Mouse (Mus musculus): Measurements from ENCODE around the gene Tbl2.

The Tbl2 gene

GRCm38 (mm10) chr5:135149053-135149819 is at the start of gene Tbl2:
Gene Tbl2 (plus strand): TSS chr5:135149657.
- DNase-seq (ENCODE audit: extremely low read depth, low read depth), result peak; percentile 96

GRCm38 (mm10) chr5:135100981-135101380 is 48.5 kb upstream of the Tbl2 start:
- DNase-seq (ENCODE audit: extremely low read depth, low read depth), result no peak

GRCm38 (mm10) chr5:135103999-135104660 is 45.3 kb upstream of the Tbl2 start:
- no peak for DNase-seq (ENCODE audit: extremely low read depth, low read depth)

GRCm38 (mm10) chr5:135106758-135107256 is 42.6 kb upstream of the Tbl2 start:
- no peak for DNase-seq (ENCODE audit: extremely low read depth, low read depth)

- DNase-seq (ENCODE audit: extremely low read depth, low read depth), result no peak
Measured at GRCm38 (mm10) chr5:135107521-135108501, 41.6 kb upstream of the Tbl2 start.

- no peak for DNase-seq (ENCODE audit: extremely low read depth, low read depth)
Measured at GRCm38 (mm10) chr5:135109017-135109416, 40.4 kb upstream of the Tbl2 start.

- DNase-seq (ENCODE audit: extremely low read depth, low read depth), result no peak
Measured at GRCm38 (mm10) chr5:135109426-135109825, 40.0 kb upstream of the Tbl2 start.

GRCm38 (mm10) chr5:135109976-135110375 is 39.5 kb upstream of the Tbl2 start:
- DNase-seq (ENCODE audit: extremely low read depth, low read depth), result no peak

- DNase-seq (ENCODE audit: extremely low read depth, low read depth), result no peak
Measured at GRCm38 (mm10) chr5:135113782-135114181, 35.7 kb upstream of the Tbl2 start.

GRCm38 (mm10) chr5:135115241-135115640 is 34.2 kb upstream of the Tbl2 start:
- DNase-seq (ENCODE audit: extremely low read depth, low read depth), result no peak

GRCm38 (mm10) chr5:135118589-135119081 is 30.8 kb upstream of the Tbl2 start:
- DNase-seq (ENCODE audit: extremely low read depth, low read depth), result peak; percentile 27

- DNase-seq (ENCODE audit: extremely low read depth, low read depth), result no peak
Measured at GRCm38 (mm10) chr5:135120753-135121152, 28.7 kb upstream of the Tbl2 start.

- no peak for DNase-seq (ENCODE audit: extremely low read depth, low read depth)
Measured at GRCm38 (mm10) chr5:135126121-135126520, 23.3 kb upstream of the Tbl2 start.

- DNase-seq (ENCODE audit: extremely low read depth, low read depth), result no peak
Measured at GRCm38 (mm10) chr5:135127669-135128068, 21.8 kb upstream of the Tbl2 start.

GRCm38 (mm10) chr5:135129747-135130146 is 19.7 kb upstream of the Tbl2 start:
- DNase-seq (ENCODE audit: extremely low read depth, low read depth), result no peak

- DNase-seq (ENCODE audit: extremely low read depth, low read depth), result peak; percentile 70
Measured at GRCm38 (mm10) chr5:135133736-135134405, 15.6 kb upstream of the Tbl2 start.

- peak; percentile 51 for DNase-seq (ENCODE audit: extremely low read depth, low read depth)
Measured at GRCm38 (mm10) chr5:135134534-135134933, 14.9 kb upstream of the Tbl2 start.

GRCm38 (mm10) chr5:135139881-135140280 is 9.6 kb upstream of the Tbl2 start:
- DNase-seq (ENCODE audit: extremely low read depth, low read depth), result no peak

GRCm38 (mm10) chr5:135144469-135144868 is 5.0 kb upstream of the Tbl2 start:
- DNase-seq (ENCODE audit: extremely low read depth, low read depth), result peak; percentile 63

GRCm38 (mm10) chr5:135145532-135145931 is 3.9 kb upstream of the Tbl2 start:
- peak; percentile 82 for DNase-seq (ENCODE audit: extremely low read depth, low read depth)

GRCm38 (mm10) chr5:135145955-135146354 is 3.5 kb upstream of the Tbl2 start:
- no peak for DNase-seq (ENCODE audit: extremely low read depth, low read depth)
